Mouse (Mus musculus) heart, embryonic 16.5 days (tissue): Measurements from ENCODE around the gene Hoxa9. TPM values are rescaled to one million over a fixed set of nuclear protein-coding genes. Genes with fewer than 3 reads are reported as not detected.

Source experiments
- ATAC-seq: fragments of 200-750 bp; cut with Nextera tagmentation; replicated peaks from 2 replicates; pipeline ENCODE4 v1.8.0; 2017; ENCODE audit warnings: moderate number of reproducible peaks; ENCODE audit not compliant: insufficient read depth, low FRiP score; ENCODE audit errors: extremely low read depth
- H3K27ac ChIP-seq: fragments of 300-500 bp; sonication (generic); 2 replicates; pipeline ENCODE4 v1.5.1; 2014; ENCODE audit warnings: mild to moderate bottlenecking, low read length, control low read depth, moderate library complexity
- H3K27me3 ChIP-seq: fragments of 300-500 bp; sonication (generic); 2 replicates; pipeline ENCODE4 v1.6.1; 2014; ENCODE audit warnings: low read length, mixed read lengths; ENCODE audit not compliant: control insufficient read depth, insufficient read depth
- H3K36me3 ChIP-seq: fragments of 300-500 bp; sonication (generic); 2 replicates; pipeline ENCODE4 v1.6.1; 2014; ENCODE audit not compliant: control insufficient read depth, insufficient read depth
- H3K4me1 ChIP-seq: fragments of 300-500 bp; sonication (generic); 2 replicates; pipeline ENCODE4 v1.6.1; 2014; ENCODE audit warnings: low read length, mixed read lengths; ENCODE audit not compliant: control insufficient read depth, insufficient read depth
- H3K4me2 ChIP-seq: fragments of 300-500 bp; sonication (generic); 2 replicates; pipeline ENCODE4 v1.6.1; 2014; ENCODE audit warnings: low read depth, mild to moderate bottlenecking, control low read depth, low read length
- H3K4me3 ChIP-seq: fragments of 300-500 bp; sonication (generic); 2 replicates; pipeline ENCODE4 v1.5.1; 2014; ENCODE audit warnings: mild to moderate bottlenecking, control low read depth, low read length
- H3K9ac ChIP-seq: fragments of 300-500 bp; sonication (generic); 2 replicates; pipeline ENCODE4 v1.6.1; 2014; ENCODE audit warnings: low read length, control low read depth
- H3K9me3 ChIP-seq: fragments of 300-500 bp; sonication (generic); replicated peaks from 2 replicates; pipeline ENCODE4 v1.6.1; 2016; ENCODE audit warnings: low read length; ENCODE audit not compliant: control insufficient read depth
- WGBS: fragments of 180-500 bp; shearing (Covaris S2); extraction: QIAGEN DNeasy Blood & Tissue Kit; methylation state at CpG from one replicate; pipeline ENCODE4 v1.1.7; 2014; 5-methylcytosine and 5-hydroxymethylcytosine counted together
- polyA plus RNA-seq: library from polyadenylated mRNA; unstranded; fragments of >200 nt; fragmentation: Nextera tagmentation; extraction: Ambion mirVana; gene quantifications from 2 replicates; pipeline ENCODE4 v1.2.1, GENCODE M21; 2015

Gene Hoxa9
- polyA plus RNA-seq, 1 experiment from 2014 or later: 0.17 TPM

DNA sequence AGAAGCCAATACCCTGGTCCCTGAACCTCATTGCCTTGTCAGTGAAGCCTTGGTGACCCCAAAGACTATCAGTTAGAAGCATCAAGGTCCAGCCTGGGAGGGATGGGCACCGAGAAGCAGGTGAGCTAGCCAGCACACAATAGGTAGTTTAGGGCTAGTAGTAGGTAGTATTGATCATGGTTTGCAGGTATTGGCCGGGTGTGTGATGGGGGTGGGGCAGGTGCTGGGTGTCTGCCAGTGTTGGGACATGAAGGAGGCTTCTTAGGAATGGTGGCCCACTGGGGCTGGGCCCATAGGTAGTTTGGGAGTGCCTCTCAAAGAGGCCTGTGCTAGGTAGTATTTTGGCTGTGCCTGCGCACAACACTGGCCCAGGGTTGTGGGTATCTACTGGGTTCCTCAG, 15.8 kb downstream of the Hoxa9 start:
- WGBS: 14% methylated on average over 3 of the region's 3 CpGs
- no peak overlapping the region for H3K9ac ChIP-seq
- peaks cover 98% of the 10 kb centered on the region for H3K27me3 ChIP-seq
- H3K4me1 ChIP-seq: peaks cover 13% of the 10 kb centered on the region
- H3K36me3 ChIP-seq: no peaks in the 10 kb centered on the region
- H3K9me3 ChIP-seq: no peaks in the 10 kb centered on the region
- ATAC-seq: no peak
- H3K4me3 ChIP-seq: no peak overlapping the region
- no peak overlapping the region for H3K27ac ChIP-seq
- H3K4me2 ChIP-seq: no peak overlapping the region

DNA sequence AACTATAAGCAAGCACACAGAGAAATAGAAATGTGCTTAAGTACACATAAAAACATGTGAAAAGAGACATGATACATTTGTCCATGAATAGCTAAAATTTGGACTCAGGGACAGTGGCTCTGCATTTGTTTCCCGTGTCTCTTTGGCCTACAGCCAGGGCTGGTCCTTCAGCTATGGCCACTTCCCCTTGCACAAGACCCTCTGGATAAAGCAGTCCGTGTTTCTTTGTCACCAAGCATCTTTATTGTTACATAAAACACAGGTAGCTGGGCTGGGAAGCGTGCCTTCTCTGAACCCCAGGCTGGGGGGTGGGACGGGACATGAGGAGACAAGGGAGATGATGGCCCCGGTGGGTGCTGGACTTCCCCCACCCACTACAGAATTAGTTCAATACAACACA, 16.6 kb downstream of the Hoxa9 start:
- Histone ChIP-seq H3K9me3 (no peaks in the 10 kb centered on the region), H3K4me1 (peaks cover 13% of the 10 kb centered on the region), H3K36me3 (no peaks in the 10 kb centered on the region), H3K27me3 (peaks cover 98% of the 10 kb centered on the region), H3K27ac (no peak overlapping the region), H3K9ac (no peak overlapping the region), H3K4me2 (no peak overlapping the region), H3K4me3 (no peak overlapping the region)
- ATAC-seq: no peak
- WGBS: 19% methylated on average over 5 of the region's 5 CpGs

DNA sequence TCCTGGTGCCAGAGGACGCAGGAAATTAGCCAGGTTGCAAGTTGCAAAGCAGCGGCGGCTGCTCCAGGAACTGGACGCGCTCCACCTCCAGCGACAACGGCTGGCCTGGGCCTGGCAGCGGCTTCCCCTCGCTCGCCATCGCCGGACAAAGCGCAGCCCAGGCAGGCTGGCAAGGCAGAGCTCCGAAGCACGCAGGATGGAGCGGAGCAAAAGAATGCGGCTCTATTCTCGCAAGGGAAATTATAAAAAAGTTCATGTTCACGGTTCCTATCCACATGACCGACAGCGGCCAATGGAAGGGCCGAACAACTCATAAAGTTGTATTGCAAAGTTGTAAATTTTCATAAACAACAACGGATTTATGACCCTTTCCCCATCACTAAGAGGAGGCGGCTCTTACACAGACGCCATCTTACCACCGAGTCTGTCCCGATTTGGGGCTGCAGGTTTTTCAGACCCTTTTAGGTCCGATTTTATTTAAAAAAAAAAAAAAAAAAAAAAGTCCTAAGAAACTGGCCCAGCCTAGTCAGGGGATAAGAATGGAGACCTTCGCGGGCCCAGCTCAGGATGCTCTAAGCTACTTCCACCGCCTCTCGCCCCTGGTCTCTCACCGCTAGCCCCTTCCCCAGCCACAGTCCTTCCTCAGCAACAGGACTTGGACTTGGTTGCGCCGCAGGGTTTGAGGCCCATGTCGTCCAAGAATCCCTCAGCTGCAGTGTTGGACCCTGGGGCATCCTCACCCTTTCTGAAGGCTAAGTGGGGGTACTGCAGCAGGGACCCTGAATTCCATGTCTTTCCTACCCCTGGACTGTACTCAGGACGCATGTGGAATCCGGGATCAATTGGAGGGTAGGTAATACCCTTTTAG, 17.5 kb downstream of the Hoxa9 start, which contains the start of the genes Hoxa3 and Gm28308:
Gene Hoxa3, minus strand, starts transcription at position 218 of the 868 bp plus-strand sequence.
Gene Gm28308, minus strand, starts transcription at position 221 of the 868 bp plus-strand sequence.
- H3K9ac ChIP-seq: no peak within 1 kb of the TSS

DNA sequence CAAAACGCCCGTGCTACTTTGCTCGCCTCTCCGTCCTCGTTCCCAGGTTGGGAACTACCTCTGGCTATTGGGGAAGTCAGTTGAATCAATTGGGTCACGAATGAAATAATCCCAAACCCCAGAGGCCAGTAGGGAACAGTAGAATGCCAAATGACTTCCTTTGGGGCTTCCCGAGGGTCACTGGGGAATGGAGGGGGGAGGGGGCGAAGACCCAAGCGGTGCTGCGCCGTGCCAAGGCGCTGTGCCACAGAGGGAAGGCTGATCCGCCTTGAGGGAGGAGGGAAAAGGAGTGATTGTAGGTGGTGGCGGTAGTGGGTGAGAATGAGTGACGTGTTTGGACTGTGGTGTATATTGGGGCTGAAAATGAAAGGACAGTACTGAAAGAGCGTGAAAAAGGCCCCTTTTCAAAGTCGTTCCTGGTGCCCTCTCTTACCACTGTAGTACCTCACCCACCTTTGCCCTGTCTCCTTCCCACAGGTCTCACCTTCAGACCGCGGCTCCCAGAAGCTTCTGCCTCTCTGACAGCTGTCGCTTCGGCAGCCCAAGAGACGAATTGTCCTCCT, 18.3 kb downstream of the Hoxa9 start:
- Histone ChIP-seq H3K9ac (no peak overlapping the region), H3K27ac (no peak overlapping the region)
- WGBS: 3% methylated on average over 22 of the region's 22 CpGs

More for the DNA sequence above, 17.5 kb downstream of the Hoxa9 start, which contains the start of the genes Hoxa3 and Gm28308:
- Histone ChIP-seq H3K36me3 (no peaks in the 10 kb centered on the region), H3K4me3 (peak within 1 kb of the TSS; percentile 39), H3K4me1 (peaks cover 13% of the 10 kb centered on the region), H3K27ac (no peak within 1 kb of the TSS), H3K9me3 (no peaks in the 10 kb centered on the region), H3K4me2 (peak within 1 kb of the TSS; percentile 49), H3K27me3 (peaks cover 98% of the 10 kb centered on the region)
- 6% methylated on average over 38 of the region's 38 CpGs for WGBS
- ATAC-seq: no peak

DNA sequence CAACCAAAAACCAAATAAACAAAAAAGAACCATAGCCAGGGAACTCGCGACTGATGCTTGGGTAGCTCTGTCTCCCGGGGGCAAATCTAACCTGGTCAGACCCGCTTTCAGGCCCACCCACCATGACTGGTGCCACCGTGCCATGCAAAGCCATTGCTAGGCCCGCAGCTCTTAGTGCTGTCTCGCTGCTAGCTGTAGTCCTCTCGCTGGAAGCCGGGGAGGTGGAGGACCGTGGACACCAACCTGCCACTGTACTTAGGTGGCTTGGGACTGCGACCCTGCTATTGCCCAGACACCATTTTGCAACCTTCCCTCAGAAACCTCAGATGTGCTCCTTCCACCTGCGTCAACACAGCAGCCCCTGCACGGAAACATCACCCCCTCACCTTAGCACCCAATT, 18.9 kb downstream of the Hoxa9 start:
- Histone ChIP-seq H3K9ac (no peak overlapping the region), H3K4me3 (peak overlapping the region; percentile 5), H3K4me2 (peak overlapping the region; percentile 35), H3K27me3 (peaks cover 97% of the 10 kb centered on the region), H3K27ac (no peak overlapping the region), H3K36me3 (no peaks in the 10 kb centered on the region), H3K9me3 (no peaks in the 10 kb centered on the region), H3K4me1 (peaks cover 7% of the 10 kb centered on the region)
- no peak for ATAC-seq
- WGBS: 4% methylated on average over 13 of the region's 13 CpGs

More for the DNA sequence above, 18.3 kb downstream of the Hoxa9 start:
- H3K36me3 ChIP-seq: no peaks in the 10 kb centered on the region
- no peak for ATAC-seq
- peaks cover 13% of the 10 kb centered on the region for H3K4me1 ChIP-seq
- H3K4me3 ChIP-seq: peak overlapping the region; percentile 39
- no peaks in the 10 kb centered on the region for H3K9me3 ChIP-seq
- H3K4me2 ChIP-seq: peak overlapping the region; percentile 49
- H3K27me3 ChIP-seq: peaks cover 97% of the 10 kb centered on the region

DNA sequence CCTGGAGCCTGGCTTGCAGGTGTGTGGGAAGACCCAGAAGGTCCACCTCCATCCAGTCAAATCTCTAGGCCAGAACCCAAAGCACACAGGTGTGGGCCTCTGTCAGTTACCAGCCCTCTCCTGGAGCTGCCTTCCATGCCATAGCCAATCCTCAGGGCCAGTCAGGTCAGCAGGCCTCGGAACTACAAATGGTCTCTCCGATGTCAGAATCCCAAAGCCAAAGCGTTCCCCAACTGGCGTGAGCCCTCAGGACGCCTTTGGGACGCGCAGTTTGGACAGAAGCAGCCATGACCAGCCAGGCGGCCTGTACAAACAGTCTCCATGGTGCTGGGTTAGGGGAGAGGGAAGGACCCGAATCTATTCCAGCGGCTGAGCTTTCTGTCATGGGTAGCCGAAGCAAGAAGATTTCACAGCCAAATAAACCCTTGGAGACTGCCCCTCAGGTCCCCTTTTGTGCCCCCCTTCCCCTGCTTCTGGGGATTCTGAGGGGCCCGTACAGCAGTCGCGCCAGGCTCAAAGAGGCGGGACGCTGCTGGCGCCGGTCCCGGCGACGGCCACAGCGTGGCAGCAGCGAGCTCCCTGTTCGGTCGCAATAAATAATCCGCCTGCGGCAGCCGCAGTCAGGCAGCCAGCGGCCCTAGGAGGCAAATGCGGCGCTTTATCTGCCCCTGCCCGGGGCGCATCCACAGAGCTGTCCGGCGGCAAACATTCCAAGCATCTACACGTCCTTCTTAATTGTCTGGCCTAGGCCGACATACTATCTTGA, 19.5 kb downstream of the Hoxa9 start:
- Histone ChIP-seq H3K4me3 (peak overlapping the region; percentile 5), H3K4me2 (peak overlapping the region; percentile 35), H3K9ac (no peak overlapping the region), H3K9me3 (no peaks in the 10 kb centered on the region), H3K36me3 (no peaks in the 10 kb centered on the region), H3K27me3 (peaks cover 96% of the 10 kb centered on the region), H3K4me1 (peaks cover 4% of the 10 kb centered on the region), H3K27ac (no peak overlapping the region)
- 1% methylated on average over 37 of the region's 37 CpGs for WGBS
- ATAC-seq: peak; percentile 64; the same call in 1 of the 2 replicates

DNA sequence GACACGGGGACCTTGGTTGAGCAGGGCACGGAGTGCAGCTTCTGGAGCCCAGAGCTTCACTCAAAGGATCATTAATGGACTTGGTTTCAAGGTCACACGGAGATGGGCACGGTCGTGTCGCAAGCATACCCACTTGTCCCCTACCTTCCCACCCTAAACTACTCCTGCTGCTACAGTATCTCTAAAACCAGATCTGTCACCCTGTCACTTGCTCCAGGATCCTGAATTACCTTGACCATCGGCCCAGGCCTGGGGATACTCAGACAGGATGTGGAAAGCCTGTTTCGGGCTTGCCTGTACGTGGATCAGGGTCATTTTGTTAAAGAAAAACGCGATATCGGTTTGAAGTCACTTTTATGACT, 21.2 kb downstream of the Hoxa9 start:
- 16% methylated on average over 12 of the region's 12 CpGs for WGBS
- Histone ChIP-seq H3K27ac (no peak overlapping the region), H3K4me2 (no peak overlapping the region), H3K4me3 (no peak overlapping the region), H3K36me3 (no peaks in the 10 kb centered on the region), H3K9me3 (no peaks in the 10 kb centered on the region), H3K4me1 (peaks cover 4% of the 10 kb centered on the region), H3K27me3 (peaks cover 95% of the 10 kb centered on the region), H3K9ac (no peak overlapping the region)
- no peak for ATAC-seq

DNA sequence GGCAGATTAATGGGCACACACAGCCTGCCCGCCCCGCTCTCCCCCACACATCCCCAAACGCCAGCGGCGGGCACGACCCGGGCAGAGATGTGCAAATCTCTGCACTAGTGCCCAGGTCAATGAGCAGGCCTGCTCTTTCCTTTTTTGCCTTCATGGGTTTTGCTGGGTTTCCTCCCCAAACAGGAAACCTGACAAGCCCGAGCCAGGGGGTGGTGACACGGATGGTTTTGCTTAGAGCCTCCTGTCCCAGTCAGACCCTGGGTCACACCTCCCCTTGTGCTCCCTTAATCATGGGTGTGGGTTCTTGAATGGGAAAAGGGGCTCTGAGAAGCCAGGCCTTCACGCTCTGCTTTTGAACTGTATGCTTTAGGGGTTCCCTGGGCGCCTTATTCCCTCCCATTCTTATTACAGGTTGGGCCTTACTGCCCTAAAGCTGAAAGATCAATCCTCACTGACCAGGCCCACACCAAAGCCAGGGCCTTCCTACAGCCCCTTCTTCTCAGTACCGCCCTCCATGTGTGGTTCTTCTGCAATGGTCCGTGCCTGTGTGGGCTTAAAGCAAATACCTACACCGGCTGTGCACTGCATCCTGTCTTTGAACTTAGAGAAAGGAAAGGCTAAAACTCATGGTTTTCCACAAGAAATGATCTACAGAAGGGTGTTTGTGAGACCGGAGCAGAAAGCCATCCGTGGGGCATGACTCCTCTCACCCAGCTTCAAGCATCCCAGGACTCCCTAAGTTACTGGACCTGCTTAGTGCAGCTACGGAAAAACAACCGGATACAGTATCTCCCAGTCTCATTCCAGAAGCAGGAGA, 21.8 kb downstream of the Hoxa9 start:
- peaks cover 5% of the 10 kb centered on the region for H3K4me1 ChIP-seq
- no peaks in the 10 kb centered on the region for H3K9me3 ChIP-seq
- H3K27ac ChIP-seq: no peak overlapping the region
- no peaks in the 10 kb centered on the region for H3K36me3 ChIP-seq
- H3K4me3 ChIP-seq: peak overlapping the region; percentile 28
- no peak for ATAC-seq
- H3K4me2 ChIP-seq: peak overlapping the region; percentile 54
- WGBS: 15% methylated on average over 18 of the region's 18 CpGs
- H3K27me3 ChIP-seq: peaks cover 95% of the 10 kb centered on the region
- H3K9ac ChIP-seq: no peak overlapping the region
